Mouse (Mus musculus) MEL (cell line): Measurements from ENCODE around the gene Krt12.

Experiments used
- CTCF ChIP-seq, 3 experiments: IDR thresholded peaks in 2 of 3; conservative IDR thresholded peaks in 1 of 3; 2 replicates each; pipeline ENCODE4 v1.5.1; 2011 to 2012; ENCODE audit warnings: low read length in 3 of 3, low read depth in 2 of 3, mild to moderate bottlenecking in 2 of 3, improper control_type of control experiment in 1 of 3, inconsistent platforms in 1 of 3, mixed read lengths in 1 of 3, moderate library complexity in 1 of 3; ENCODE audit not compliant: control insufficient read depth in 1 of 3, insufficient read depth in 1 of 3, poor library complexity in 1 of 3, severe bottlenecking in 1 of 3
- EP300 ChIP-seq, 2 experiments: IDR thresholded peaks; 2 replicates each; pipeline ENCODE4 v1.6.1; 2011; ENCODE audit warnings: improper control_type of control experiment in 2 of 2, low read length in 2 of 2, low read depth in 1 of 2, mild to moderate bottlenecking in 1 of 2
- GATA1 ChIP-seq: IDR thresholded peaks from 2 replicates; pipeline ENCODE4 v1.6.1; 2011; ENCODE audit warnings: low read depth, low read length, improper control_type of control experiment
- POLR2A ChIP-seq, 2 experiments: IDR thresholded peaks; 2 replicates each; pipeline ENCODE4 v1.6.1; 2011 to 2012; ENCODE audit warnings: low read length in 2 of 2, mild to moderate bottlenecking in 2 of 2, control low read depth in 1 of 2, improper control_type of control experiment in 1 of 2, low read depth in 1 of 2, moderate library complexity in 1 of 2; ENCODE audit not compliant: control insufficient read depth in 1 of 2, insufficient read depth in 1 of 2, poor library complexity in 1 of 2
- UBTF ChIP-seq: IDR thresholded peaks from 2 replicates; pipeline ENCODE4 v1.6.1; 2012; ENCODE audit warnings: low read depth, mild to moderate bottlenecking, inconsistent platforms, low read length, improper control_type of control experiment, moderate library complexity, borderline replicate concordance; ENCODE audit not compliant: insufficient read depth

DNA sequence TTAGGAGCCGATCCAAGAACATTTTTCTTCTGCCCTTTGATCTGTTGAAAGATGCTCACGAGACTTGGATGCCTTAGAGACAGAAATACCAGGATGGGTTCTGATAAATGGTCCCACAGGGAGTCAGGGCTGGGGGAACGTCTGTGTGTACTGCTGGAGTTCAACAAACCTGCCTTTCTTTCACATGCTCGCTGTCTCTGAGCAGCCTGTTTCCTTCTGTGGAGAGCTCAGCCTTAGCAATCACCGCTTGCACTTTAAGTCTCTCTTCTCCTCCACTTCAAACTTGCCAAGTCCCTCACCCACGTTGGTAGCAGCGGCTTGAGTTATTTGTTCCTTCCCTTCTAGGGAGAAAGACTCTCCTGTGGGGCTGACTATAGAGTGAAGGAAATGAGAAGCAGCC is 44.3 kb upstream of the Krt12 start:
- no peak for TF ChIP-seq CTCF (IDR thresholded peaks at IDR 0.05 in 2 of 3, conservative IDR thresholded peaks at IDR 0.05 in 1 of 3; ENCODE audit: control insufficient read depth in 1 of 3, insufficient read depth in 1 of 3, low read depth in 2 of 3, low read length in 3 of 3, poor library complexity in 1 of 3, severe bottlenecking in 1 of 3)
- TF ChIP-seq POLR2A (IDR thresholded peaks at IDR 0.05; ENCODE audit: control insufficient read depth in 1 of 2, insufficient read depth in 1 of 2, low read depth in 1 of 2, low read length in 2 of 2, poor library complexity in 1 of 2): no peak
- no peak for TF ChIP-seq GATA1
- TF ChIP-seq UBTF: no peak
- TF ChIP-seq EP300 (IDR thresholded peaks at IDR 0.05; ENCODE audit: low read depth in 1 of 2, low read length in 2 of 2): no peak
